Mouse (Mus musculus) midbrain, embryonic 10.5 days (tissue): ENCODE results near the gene Kcnj11. TPM values are rescaled to one million over a fixed set of nuclear protein-coding genes. Genes with fewer than 3 reads are reported as not detected.

Experiments used
- DNase-seq: peaks from one replicate; pipeline ENCODE4 v3.0.0-alpha.2; 2017; ENCODE audit warnings: low spot score
- H3K27ac ChIP-seq: fragments of 300-500 bp; sonication (generic); replicated peaks from 2 replicates; pipeline ENCODE4 v1.5.1; 2016; ENCODE audit warnings: mild to moderate bottlenecking
- H3K27me3 ChIP-seq: fragments of 300-500 bp; sonication (generic); 2 replicates; pipeline ENCODE4 v1.6.1; 2016; ENCODE audit warnings: low read depth, mild to moderate bottlenecking; ENCODE audit not compliant: poor library complexity, severe bottlenecking
- H3K36me3 ChIP-seq: fragments of 300-500 bp; sonication (generic); 2 replicates; pipeline ENCODE4 v1.6.1; 2016; ENCODE audit warnings: mild to moderate bottlenecking, moderate library complexity
- H3K4me1 ChIP-seq: fragments of 300-500 bp; sonication (generic); 2 replicates; pipeline ENCODE4 v1.6.1; 2016
- H3K4me3 ChIP-seq: fragments of 300-500 bp; sonication (generic); 2 replicates; pipeline ENCODE4 v1.5.1; 2016; ENCODE audit warnings: mild to moderate bottlenecking, moderate library complexity
- H3K9me3 ChIP-seq: fragments of 300-500 bp; sonication (generic); replicated peaks from 2 replicates; pipeline ENCODE4 v1.6.1; 2016; ENCODE audit warnings: mild to moderate bottlenecking
- WGBS: fragments of 180-500 bp; shearing (Covaris S2); methylation state at CpG from one replicate; pipeline ENCODE4 v1.1.7; 2016; 5-methylcytosine and 5-hydroxymethylcytosine counted together
- polyA plus RNA-seq: library from polyadenylated mRNA; unstranded; fragments of >200 nt; fragmentation: Nextera tagmentation; extraction: Ambion mirVana; gene quantifications from 2 replicates; pipeline ENCODE4 v1.2.1, GENCODE M21; 2016

Kcnj11 gene
- polyA plus RNA-seq, 1 experiment from 2014 or later: 0.12 TPM

GRCm38 (mm10) chr7:46061614-46062013, 39.0 kb downstream of the Kcnj11 start:
- H3K36me3 ChIP-seq: peaks cover 98% of the 10 kb centered on the region

GRCm38 (mm10) chr7:46060688-46061087, 39.9 kb downstream of the Kcnj11 start:
- DNase-seq: no peak
- Histone ChIP-seq H3K4me1 (no peaks in the 10 kb centered on the region), H3K4me3 (no peak overlapping the region), H3K36me3 (peaks cover 99% of the 10 kb centered on the region), H3K27me3 (no peaks in the 10 kb centered on the region), H3K27ac (no peak overlapping the region), H3K9me3 (no peaks in the 10 kb centered on the region)
- 98% methylated on average over 8 of the region's 8 CpGs for WGBS

More at GRCm38 (mm10) chr7:46061614-46062013, 39.0 kb downstream of the Kcnj11 start:
- H3K4me3 ChIP-seq: no peak overlapping the region
- DNase-seq: no peak
- H3K27me3 ChIP-seq: no peaks in the 10 kb centered on the region
- 94% methylated on average over 16 of the region's 16 CpGs for WGBS
- no peak overlapping the region for H3K27ac ChIP-seq
- no peaks in the 10 kb centered on the region for H3K9me3 ChIP-seq
- no peaks in the 10 kb centered on the region for H3K4me1 ChIP-seq

GRCm38 (mm10) chr7:46058882-46059281, 41.7 kb downstream of the Kcnj11 start:
- no peak overlapping the region for H3K27ac ChIP-seq
- DNase-seq: no peak
- no peak overlapping the region for H3K4me3 ChIP-seq
- no peaks in the 10 kb centered on the region for H3K4me1 ChIP-seq
- peaks cover 99% of the 10 kb centered on the region for H3K36me3 ChIP-seq
- H3K27me3 ChIP-seq: no peaks in the 10 kb centered on the region
- 96% methylated on average over 11 of the region's 11 CpGs for WGBS
- no peaks in the 10 kb centered on the region for H3K9me3 ChIP-seq

GRCm38 (mm10) chr7:46053566-46053965, 47.0 kb downstream of the Kcnj11 start:
- no peak for DNase-seq
- Histone ChIP-seq H3K9me3 (no peaks in the 10 kb centered on the region), H3K36me3 (peaks cover 87% of the 10 kb centered on the region), H3K27ac (no peak overlapping the region), H3K27me3 (no peaks in the 10 kb centered on the region), H3K4me3 (no peak overlapping the region), H3K4me1 (peaks cover 14% of the 10 kb centered on the region)
- 93% methylated on average over 3 of the region's 3 CpGs for WGBS

- Histone ChIP-seq H3K36me3 (peaks cover 87% of the 10 kb centered on the region), H3K27me3 (no peaks in the 10 kb centered on the region), H3K9me3 (no peaks in the 10 kb centered on the region), H3K27ac (no peak overlapping the region), H3K4me1 (peaks cover 14% of the 10 kb centered on the region), H3K4me3 (no peak overlapping the region)
- DNase-seq: no peak
- WGBS: 90% methylated on average over 4 of the region's 4 CpGs
Observed at GRCm38 (mm10) chr7:46052161-46052821, 48.3 kb downstream of the Kcnj11 start.

- no peak for DNase-seq
- Histone ChIP-seq H3K9me3 (no peaks in the 10 kb centered on the region), H3K4me3 (no peak overlapping the region), H3K4me1 (peaks cover 14% of the 10 kb centered on the region), H3K36me3 (peaks cover 84% of the 10 kb centered on the region), H3K27ac (no peak overlapping the region), H3K27me3 (no peaks in the 10 kb centered on the region)
- 70% methylated on average over 7 of the region's 7 CpGs for WGBS
Observed at GRCm38 (mm10) chr7:46049981-46050380, 50.6 kb downstream of the Kcnj11 start.

GRCm38 (mm10) chr7:46047873-46048562, 52.5 kb downstream of the Kcnj11 start:
- H3K9me3 ChIP-seq: no peaks in the 10 kb centered on the region
- no peak overlapping the region for H3K27ac ChIP-seq
- peaks cover 14% of the 10 kb centered on the region for H3K4me1 ChIP-seq
- no peaks in the 10 kb centered on the region for H3K27me3 ChIP-seq
- 93% methylated on average over 13 of the region's 13 CpGs for WGBS
- peaks cover 84% of the 10 kb centered on the region for H3K36me3 ChIP-seq
- DNase-seq: no peak
- no peak overlapping the region for H3K4me3 ChIP-seq

GRCm38 (mm10) chr7:46045882-46046281, 54.7 kb downstream of the Kcnj11 start:
- Histone ChIP-seq H3K4me1 (peaks cover 14% of the 10 kb centered on the region), H3K9me3 (no peaks in the 10 kb centered on the region), H3K36me3 (peaks cover 88% of the 10 kb centered on the region), H3K27ac (no peak overlapping the region), H3K4me3 (no peak overlapping the region), H3K27me3 (no peaks in the 10 kb centered on the region)
- 94% methylated on average over 11 of the region's 11 CpGs for WGBS
- no peak for DNase-seq

- DNase-seq: no peak
- H3K27ac ChIP-seq: no peak overlapping the region
- peaks cover 1% of the 10 kb centered on the region; the same call in 1 of the 2 replicates for H3K4me1 ChIP-seq
- H3K4me3 ChIP-seq: no peak overlapping the region
- H3K9me3 ChIP-seq: no peaks in the 10 kb centered on the region
- WGBS: 94% methylated on average over 10 of the region's 10 CpGs
- no peaks in the 10 kb centered on the region for H3K27me3 ChIP-seq
- H3K36me3 ChIP-seq: peaks cover 90% of the 10 kb centered on the region
Observed at GRCm38 (mm10) chr7:46044106-46044505, 56.5 kb downstream of the Kcnj11 start.

Other genes starting within 250 kb of the Kcnj11 start
- gene Kdelr1, start 228.0 kb downstream of the Kcnj11 start, polyA plus RNA-seq: 36.1 and 39.0 TPM in 2 replicates
- 0.16 and 0.34 TPM in 2 replicates for gene Grin2d, start 222.4 kb downstream of the Kcnj11 start, polyA plus RNA-seq
- 1.5 and 1.7 TPM in 2 replicates for gene Syngr4, start 204.1 kb downstream of the Kcnj11 start, polyA plus RNA-seq
- 4.4 and 5.1 TPM in 2 replicates for gene Tmem143, start 203.8 kb downstream of the Kcnj11 start, polyA plus RNA-seq
- gene Emp3, start 179.4 kb downstream of the Kcnj11 start, polyA plus RNA-seq: 17.7 and 28.2 TPM in 2 replicates
- gene Ccdc114, start 176.7 kb downstream of the Kcnj11 start, polyA plus RNA-seq: 4.8 and 5.3 TPM in 2 replicates
- gene Abcc6, start 70.5 kb downstream of the Kcnj11 start, polyA plus RNA-seq: 0.12 and 0.17 TPM in 2 replicates
- 29.9 and 31.0 TPM in 2 replicates for gene Nomo1, start 67.1 kb downstream of the Kcnj11 start, polyA plus RNA-seq
- gene Abcc8, start 79.3 kb upstream of the Kcnj11 start, polyA plus RNA-seq: 0.70 and 0.74 TPM in 2 replicates
- gene Ush1c, start 137.7 kb upstream of the Kcnj11 start, polyA plus RNA-seq: 3.7 and 4.3 TPM in 2 replicates
- gene Otog, start 140.2 kb upstream of the Kcnj11 start, polyA plus RNA-seq: 0.06 TPM in 1 of 2 replicates, not detected in the other